Mouse (Mus musculus) C2C12 (cell line): ENCODE results near the gene Ubl7.

ENCODE experiments used
- CTCF ChIP-seq: IDR thresholded peaks from one replicate; pipeline ENCODE4 v1.5.1; 2011; ENCODE audit not compliant: control insufficient read depth, insufficient read depth, insufficient read length
- MAX ChIP-seq: IDR thresholded peaks from one replicate; pipeline ENCODE4 v1.6.1; 2011; ENCODE audit warnings: mild to moderate bottlenecking, control low read depth
- MYOD1 ChIP-seq: IDR thresholded peaks from one replicate; pipeline ENCODE4 v1.6.1; 2011; ENCODE audit warnings: low read depth; ENCODE audit not compliant: control insufficient read depth, insufficient read length
- MYOG ChIP-seq: IDR thresholded peaks from one replicate; pipeline ENCODE4 v1.6.1; 2011; ENCODE audit not compliant: control insufficient read depth, insufficient read length; ENCODE audit errors: extremely low read depth
- USF1 ChIP-seq: IDR thresholded peaks from one replicate; pipeline ENCODE4 v1.6.1; 2011; ENCODE audit warnings: low read depth, mild to moderate bottlenecking, control low read depth, moderate library complexity

- TF ChIP-seq USF1 (no peak), CTCF (no peak), MYOD1 (no peak), MYOG (no peak), MAX (no peak)
These were observed 50.4 kb downstream of the Ubl7 start for GRCm38 (mm10) chr9:57961226-57961625.
